Mouse (Mus musculus): ENCODE measurements around the gene Dlgap1. TPM values are rescaled to one million over a fixed set of nuclear protein-coding genes. Genes with fewer than 3 reads are reported as not detected.

Dlgap1 gene
- polyA plus RNA-seq (2017; shearing (Covaris generic)), result 0.10 TPM

GRCm38 (mm10) chr17:69969021-69969815 is at the start of gene Dlgap1:
Gene Dlgap1 (plus strand): TSS chr17:69969073.

GRCm38 (mm10) chr17:70853436-70853905 is 884.6 kb downstream of the Dlgap1 start, which contains the start of gene Tgif1:
Gene Tgif1 (minus strand): TSS chr17:70853546.

Measured in naive thymus-derived CD4-positive, alpha-beta T cell, adult 5 months (primary cell).